Mouse (Mus musculus) heart, postnatal 25 days (tissue): ENCODE data around the gene Msh4. TPM values are rescaled to one million over a fixed set of nuclear protein-coding genes. Genes with fewer than 3 reads are reported as not detected.

ENCODE experiments used
- DNase-seq: peaks from one replicate; pipeline ENCODE4 v3.0.0; 2022; ENCODE audit warnings: low spot score
- intact Hi-C: fragments of 180-260 bp; cut with DNase I; formaldehyde crosslinking; loops from one replicate; pipeline ENCODE4 v1.15.1; 2025
- total RNA-seq, 2 experiments: library from RNA; stranded (reverse); gene quantifications; 2 replicates each; pipeline ENCODE4 v1.2.3; 2021

Gene Msh4
- under 1 TPM; 0.08 TPM for total RNA-seq

GRCm38 (mm10) chr3:153906136-153906871 lies at the start of gene Msh4:
Msh4 (minus strand) TSS chr3:153906138.
- DNase-seq = no peak
- intact Hi-C loops = no loop called here

- intact Hi-C loops = no loop called here
- no peak for DNase-seq
Measured at GRCm38 (mm10) chr3:153948176-153948575, 42.2 kb upstream of the Msh4 start.

- intact Hi-C loops = no loop called here
- DNase-seq = no peak
Measured at GRCm38 (mm10) chr3:153947271-153947670, 41.3 kb upstream of the Msh4 start.

GRCm38 (mm10) chr3:153944335-153944990 lies 38.5 kb upstream of the Msh4 start, which contains the start of gene Acadm:
Acadm (minus strand) TSS chr3:153944632.
- peak; percentile 97 for DNase-seq
- intact Hi-C loops = no loop called here

- intact Hi-C loops = loop anchor here (2.0 kb wide), 1 partner anchor 31 kb away; the partner anchor contains the start of gene Rabggtb
- no peak for DNase-seq
Measured at GRCm38 (mm10) chr3:153943901-153944334, 38.0 kb upstream of the Msh4 start.

- intact Hi-C loops = loop anchor here (2.0 kb wide), 1 partner anchor 30 kb away; the partner anchor contains the start of gene Rabggtb
- DNase-seq = no peak
Measured at GRCm38 (mm10) chr3:153943003-153943640, 37.2 kb upstream of the Msh4 start.

GRCm38 (mm10) chr3:153941613-153942012 lies 35.7 kb upstream of the Msh4 start:
- no peak for DNase-seq
- intact Hi-C loops = loop anchor here (2.0 kb wide), 1 partner anchor 29 kb away; the partner anchor contains the start of gene Rabggtb

- no peak for DNase-seq
- intact Hi-C loops = no loop called here
Measured at GRCm38 (mm10) chr3:153940486-153940885, 34.5 kb upstream of the Msh4 start.

GRCm38 (mm10) chr3:153940021-153940420 lies 34.1 kb upstream of the Msh4 start:
- intact Hi-C loops = no loop called here
- DNase-seq = no peak

- DNase-seq = no peak
- intact Hi-C loops = no loop called here
Measured at GRCm38 (mm10) chr3:153937116-153937810, 31.3 kb upstream of the Msh4 start.

GRCm38 (mm10) chr3:153935878-153936277 lies 29.9 kb upstream of the Msh4 start:
- DNase-seq = no peak
- intact Hi-C loops = no loop called here

- no peak for DNase-seq
Measured at GRCm38 (mm10) chr3:153932461-153932860, 26.5 kb upstream of the Msh4 start.

GRCm38 (mm10) chr3:153929526-153929925 lies 23.6 kb upstream of the Msh4 start:
- intact Hi-C loops = no loop called here
- DNase-seq = no peak

More at GRCm38 (mm10) chr3:153932461-153932860, 26.5 kb upstream of the Msh4 start:
- intact Hi-C loops = no loop called here

- DNase-seq = no peak
- intact Hi-C loops = no loop called here
Measured at GRCm38 (mm10) chr3:153926333-153926732, 20.4 kb upstream of the Msh4 start.

GRCm38 (mm10) chr3:153921147-153921910 lies 15.4 kb upstream of the Msh4 start:
- DNase-seq = no peak
- intact Hi-C loops = no loop called here

GRCm38 (mm10) chr3:153917200-153917599 lies 11.3 kb upstream of the Msh4 start:
- intact Hi-C loops = no loop called here

GRCm38 (mm10) chr3:153913510-153914243 lies 7.7 kb upstream of the Msh4 start:
- no peak for DNase-seq
- intact Hi-C loops = loop anchor here (2.0 kb wide), 1 partner anchor 29 kb away; no protein-coding TSS in a partner anchor

More at GRCm38 (mm10) chr3:153917200-153917599, 11.3 kb upstream of the Msh4 start:
- DNase-seq = no peak
